Mouse (Mus musculus) embryonic fibroblast, embryonic 13.5 days (primary cell): ENCODE measurements around the gene Olfr1247.

Experiments used
- CTCF ChIP-seq: IDR thresholded peaks from 2 replicates; pipeline ENCODE4 v1.5.1; 2011; ENCODE audit warnings: mild to moderate bottlenecking, control low read depth, low read length, moderate library complexity, borderline replicate concordance; ENCODE audit not compliant: insufficient read depth
- POLR2A ChIP-seq: IDR thresholded peaks from 2 replicates; pipeline ENCODE4 v1.6.1; 2011; ENCODE audit warnings: low read depth, mild to moderate bottlenecking, control low read depth, low read length, moderate library complexity

DNA sequence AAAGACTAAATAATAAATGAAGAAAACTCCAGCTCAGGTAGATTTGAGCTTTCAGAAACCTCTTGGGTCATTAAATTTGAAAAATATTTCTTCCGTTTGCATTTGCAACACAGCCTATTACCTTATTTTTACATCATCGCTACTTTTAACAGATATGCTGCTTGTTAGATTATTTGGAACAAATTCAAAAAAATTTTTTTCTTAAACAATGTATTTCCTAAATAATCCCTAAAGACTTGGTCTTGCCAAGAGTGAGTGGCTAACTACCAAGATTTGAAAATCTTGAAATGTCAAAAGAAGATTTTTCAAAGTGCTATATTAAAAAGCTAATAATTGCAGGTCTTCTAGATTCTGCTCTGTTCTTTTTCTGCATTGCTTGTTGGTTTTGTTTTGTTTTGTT lies at the start of gene Olfr1247:
- TF ChIP-seq CTCF (no peak), POLR2A (no peak)
